Mouse (Mus musculus) bone marrow macrophage, adult 2 months (primary cell): ENCODE data around the gene Ptgr1.

ENCODE experiments used
- CTCF ChIP-seq: IDR thresholded peaks from 2 replicates; pipeline ENCODE4 v1.5.1; 2012; ENCODE audit warnings: low read depth, mild to moderate bottlenecking, low read length, moderate library complexity
- POLR2A ChIP-seq: IDR thresholded peaks from 2 replicates; pipeline ENCODE4 v1.6.1; 2012; ENCODE audit warnings: mild to moderate bottlenecking, low read depth, low read length, borderline replicate concordance

- TF ChIP-seq CTCF (no peak), POLR2A (no peak)
Observed at GRCm38 (mm10) chr4:58934746-58935476, 52.0 kb downstream of the Ptgr1 start.
